Mouse (Mus musculus): ENCODE results near the gene Def8. TPM values are rescaled to one million over a fixed set of nuclear protein-coding genes. Genes with fewer than 3 reads are reported as not detected.

Gene Def8
- polyA plus RNA-seq, 1 experiment from 2014 or later, result 33.4 TPM

GRCm38 (mm10) chr8:123402730-123403326, 20.5 kb upstream of the Def8 start:
- Histone ChIP-seq H3K36me3 (ENCODE audit: insufficient read depth, low read length) (peaks cover 39% of the 10 kb centered on the region), H3K4me2 (ENCODE audit: low read length) (no peak overlapping the region), H3K9ac (ENCODE audit: low read depth, low read length) (no peak overlapping the region), H3K9me3 (replicated peaks; ENCODE audit: low read length) (no peaks in the 10 kb centered on the region), H3K27me3 (ENCODE audit: insufficient read depth, low read length) (no peaks in the 10 kb centered on the region), H3K27ac (no peak overlapping the region), H3K4me3 (replicated peaks; ENCODE audit: low read depth, low read length) (no peak overlapping the region), H3K4me1 (replicated peaks; ENCODE audit: insufficient read depth, low read length) (no peaks in the 10 kb centered on the region)
- no peak for TF ChIP-seq CTCF (IDR thresholded peaks at IDR 0.05; ENCODE audit: low read depth)
- DNase-seq (ENCODE audit: low spot score) (no peak), ATAC-seq (replicated peaks; ENCODE audit: low FRiP score, low read depth) (no peak)
- WGBS, result 81% methylated on average over 9 of the region's 9 CpGs

- Histone ChIP-seq H3K4me1 (replicated peaks; ENCODE audit: insufficient read depth, low read length) (no peaks in the 10 kb centered on the region), H3K4me3 (replicated peaks; ENCODE audit: low read depth, low read length) (no peak overlapping the region), H3K9me3 (replicated peaks; ENCODE audit: low read length) (no peaks in the 10 kb centered on the region), H3K27ac (no peak overlapping the region), H3K27me3 (ENCODE audit: insufficient read depth, low read length) (peaks cover 4% of the 10 kb centered on the region; the same call in 1 of the 2 replicates), H3K9ac (ENCODE audit: low read depth, low read length) (no peak overlapping the region), H3K4me2 (ENCODE audit: low read length) (no peak overlapping the region), H3K36me3 (ENCODE audit: insufficient read depth, low read length) (peaks cover 22% of the 10 kb centered on the region)
- WGBS, result 23% methylated on average over 8 of the region's 8 CpGs
- DNase-seq (ENCODE audit: low spot score), result peak; percentile 12
- ATAC-seq (replicated peaks; ENCODE audit: low FRiP score, low read depth), result no peak
- TF ChIP-seq CTCF (IDR thresholded peaks at IDR 0.05; ENCODE audit: low read depth), result no peak
Observed at GRCm38 (mm10) chr8:123404521-123404920, 18.8 kb upstream of the Def8 start.

- no peak within 1 kb of the TSS for H3K9ac ChIP-seq (ENCODE audit: low read depth, low read length)
- 15% methylated on average over 4 of the region's 4 CpGs for WGBS
Observed at GRCm38 (mm10) chr8:123406786-123407185, 16.5 kb upstream of the Def8 start, which contains the start of gene Mc1r. Gene Mc1r (plus strand): TSS chr8:123407107.

GRCm38 (mm10) chr8:123407612-123408011, 15.7 kb upstream of the Def8 start:
- WGBS, result 86% methylated on average over 13 of the region's 13 CpGs
- H3K36me3 ChIP-seq (ENCODE audit: insufficient read depth, low read length), result peaks cover 7% of the 10 kb centered on the region; the same call in 1 of the 2 replicates
- H3K4me3 ChIP-seq (replicated peaks; ENCODE audit: low read depth, low read length), result no peak overlapping the region
- H3K9me3 ChIP-seq (replicated peaks; ENCODE audit: low read length), result no peaks in the 10 kb centered on the region
- no peak overlapping the region for H3K27ac ChIP-seq
- H3K4me2 ChIP-seq (ENCODE audit: low read length), result no peak overlapping the region
- H3K27me3 ChIP-seq (ENCODE audit: insufficient read depth, low read length), result peaks cover 30% of the 10 kb centered on the region
- DNase-seq (ENCODE audit: low spot score) (no peak), ATAC-seq (replicated peaks; ENCODE audit: low FRiP score, low read depth) (no peak)
- H3K9ac ChIP-seq (ENCODE audit: low read depth, low read length), result no peak overlapping the region
- H3K4me1 ChIP-seq (replicated peaks; ENCODE audit: insufficient read depth, low read length), result no peaks in the 10 kb centered on the region
- no peak for TF ChIP-seq CTCF (IDR thresholded peaks at IDR 0.05; ENCODE audit: low read depth)

More at GRCm38 (mm10) chr8:123406786-123407185, 16.5 kb upstream of the Def8 start, which contains the start of gene Mc1r:
- ATAC-seq (replicated peaks; ENCODE audit: low FRiP score, low read depth) (no peak), DNase-seq (ENCODE audit: low spot score) (peak; percentile 64)
- Histone ChIP-seq H3K27me3 (ENCODE audit: insufficient read depth, low read length) (peaks cover 22% of the 10 kb centered on the region), H3K36me3 (ENCODE audit: insufficient read depth, low read length) (peaks cover 7% of the 10 kb centered on the region; the same call in 1 of the 2 replicates), H3K9me3 (replicated peaks; ENCODE audit: low read length) (no peaks in the 10 kb centered on the region), H3K27ac (no peak within 1 kb of the TSS), H3K4me1 (replicated peaks; ENCODE audit: insufficient read depth, low read length) (no peaks in the 10 kb centered on the region), H3K4me2 (ENCODE audit: low read length) (no peak within 1 kb of the TSS), H3K4me3 (replicated peaks; ENCODE audit: low read depth, low read length) (no peak within 1 kb of the TSS)
- TF ChIP-seq CTCF (IDR thresholded peaks at IDR 0.05; ENCODE audit: low read depth), result peak; percentile 81

GRCm38 (mm10) chr8:123408586-123409544, 14.5 kb upstream of the Def8 start:
- ATAC-seq (replicated peaks; ENCODE audit: low FRiP score, low read depth) (no peak), DNase-seq (ENCODE audit: low spot score) (no peak)
- Histone ChIP-seq H3K27me3 (ENCODE audit: insufficient read depth, low read length) (peaks cover 41% of the 10 kb centered on the region), H3K9me3 (replicated peaks; ENCODE audit: low read length) (no peaks in the 10 kb centered on the region), H3K36me3 (ENCODE audit: insufficient read depth, low read length) (no peaks in the 10 kb centered on the region), H3K27ac (no peak overlapping the region), H3K9ac (ENCODE audit: low read depth, low read length) (no peak overlapping the region), H3K4me2 (ENCODE audit: low read length) (no peak overlapping the region), H3K4me1 (replicated peaks; ENCODE audit: insufficient read depth, low read length) (no peaks in the 10 kb centered on the region), H3K4me3 (replicated peaks; ENCODE audit: low read depth, low read length) (no peak overlapping the region)
- no peak for TF ChIP-seq CTCF (IDR thresholded peaks at IDR 0.05; ENCODE audit: low read depth)
- WGBS, result 73% methylated on average over 9 of the region's 9 CpGs

GRCm38 (mm10) chr8:123410049-123410587, 13.2 kb upstream of the Def8 start:
- no peak overlapping the region for H3K4me2 ChIP-seq (ENCODE audit: low read length)
- no peak for DNase-seq (ENCODE audit: low spot score)
- no peak overlapping the region for H3K4me3 ChIP-seq (replicated peaks; ENCODE audit: low read depth, low read length)
- TF ChIP-seq CTCF (IDR thresholded peaks at IDR 0.05; ENCODE audit: low read depth), result no peak
- no peak overlapping the region for H3K27ac ChIP-seq
- no peaks in the 10 kb centered on the region for H3K9me3 ChIP-seq (replicated peaks; ENCODE audit: low read length)
- H3K36me3 ChIP-seq (ENCODE audit: insufficient read depth, low read length), result no peaks in the 10 kb centered on the region
- peaks cover 46% of the 10 kb centered on the region for H3K27me3 ChIP-seq (ENCODE audit: insufficient read depth, low read length)
- no peak overlapping the region for H3K9ac ChIP-seq (ENCODE audit: low read depth, low read length)
- 47% methylated on average over 8 of the region's 8 CpGs for WGBS
- H3K4me1 ChIP-seq (replicated peaks; ENCODE audit: insufficient read depth, low read length), result no peaks in the 10 kb centered on the region
- ATAC-seq (replicated peaks; ENCODE audit: low FRiP score, low read depth), result no peak

Measured in kidney, postnatal 0 days (tissue).